Mouse (Mus musculus): ENCODE measurements around the gene Cog1. TPM values are rescaled to one million over a fixed set of nuclear protein-coding genes. Genes with fewer than 3 reads are reported as not detected.

The Cog1 gene
- polyA plus RNA-seq (2012) = 40.9 and 45.6 TPM in 2 replicates

GRCm38 (mm10) chr11:113648690-113649352 is at the start of gene Cog1:
TSS of gene Cog1 (plus strand) at chr11:113649169.
- TF ChIP-seq GATA1 (IDR thresholded peaks at IDR 0.05; ENCODE audit: low read length) = no peak

- no peak for TF ChIP-seq GATA1 (IDR thresholded peaks at IDR 0.05; ENCODE audit: low read length)
Observed at GRCm38 (mm10) chr11:113600526-113601245, 48.3 kb upstream of the Cog1 start.

GRCm38 (mm10) chr11:113601616-113602343 is 47.2 kb upstream of the Cog1 start:
- TF ChIP-seq GATA1 (IDR thresholded peaks at IDR 0.05; ENCODE audit: low read length) = no peak

GRCm38 (mm10) chr11:113607556-113607955 is 41.4 kb upstream of the Cog1 start:
- TF ChIP-seq GATA1 (IDR thresholded peaks at IDR 0.05; ENCODE audit: low read length) = no peak

- TF ChIP-seq GATA1 (IDR thresholded peaks at IDR 0.05; ENCODE audit: low read length) = no peak
Observed at GRCm38 (mm10) chr11:113609581-113609980, 39.4 kb upstream of the Cog1 start.

- no peak for TF ChIP-seq GATA1 (IDR thresholded peaks at IDR 0.05; ENCODE audit: low read length)
Observed at GRCm38 (mm10) chr11:113610266-113610665, 38.7 kb upstream of the Cog1 start.

- TF ChIP-seq GATA1 (IDR thresholded peaks at IDR 0.05; ENCODE audit: low read length) = no peak
Observed at GRCm38 (mm10) chr11:113611112-113611646, 37.8 kb upstream of the Cog1 start.

- TF ChIP-seq GATA1 (IDR thresholded peaks at IDR 0.05; ENCODE audit: low read length) = no peak
Observed at GRCm38 (mm10) chr11:113611664-113612611, 37.0 kb upstream of the Cog1 start.

- TF ChIP-seq GATA1 (IDR thresholded peaks at IDR 0.05; ENCODE audit: low read length) = no peak
Observed at GRCm38 (mm10) chr11:113614476-113614875, 34.5 kb upstream of the Cog1 start.

- no peak for TF ChIP-seq GATA1 (IDR thresholded peaks at IDR 0.05; ENCODE audit: low read length)
Observed at GRCm38 (mm10) chr11:113617132-113617911, 31.6 kb upstream of the Cog1 start.

GRCm38 (mm10) chr11:113618303-113618671 is 30.7 kb upstream of the Cog1 start:
- no peak for TF ChIP-seq GATA1 (IDR thresholded peaks at IDR 0.05; ENCODE audit: low read length)

- no peak for TF ChIP-seq GATA1 (IDR thresholded peaks at IDR 0.05; ENCODE audit: low read length)
Observed at GRCm38 (mm10) chr11:113618672-113619419, 30.1 kb upstream of the Cog1 start, which contains the start of gene Sstr2. TSS of gene Sstr2 (plus strand) at chr11:113619342.

- TF ChIP-seq GATA1 (IDR thresholded peaks at IDR 0.05; ENCODE audit: low read length) = no peak
Observed at GRCm38 (mm10) chr11:113619420-113620080, 29.4 kb upstream of the Cog1 start.

Measured in G1E-ER4 (cell line).